In genomic region chr11:47658135-47658534, GRCm38 (mm10) we compare ENCODE assay signal across 9 mouse cellular contexts.
DNase-seq lines count a peak whose midpoint lies in the region; ATAC-seq and TF ChIP-seq lines count a peak whose summit lies in the region.
"Had no signal": no experiment of that assay in that cellular context is flagged by ENCODE, and none has a peak within 500 bp of the region (broad histone marks: within the 10 kb centered on the region; RNA-seq: fewer than 3 reads in every experiment).

No protein-coding gene starts in this region.

- ATAC-seq in forebrain, postnatal 0 days, result no peak
- no peak for ATAC-seq in forebrain, embryonic 13.5 days
- no peak for ATAC-seq in midbrain, embryonic 16.5 days
- ATAC-seq in megakaryocyte-erythroid progenitor cell, adult 5-6 weeks (replicated peaks; ENCODE audit: low FRiP score, low TSS enrichment, poor library complexity, severe bottlenecking), result 0 out of 2 replicates have a peak, but pooled peaks have one; percentile 55

- WGBS in forebrain, postnatal 0 days, result 2% methylated on average over 1 of the region's 1 CpGs
- WGBS in forebrain, embryonic 13.5 days, result 0% methylated on average over 1 of the region's 1 CpGs
- WGBS in midbrain, embryonic 10.5 days, result 4% methylated on average over 1 of the region's 1 CpGs
- 3% methylated on average over 1 of the region's 1 CpGs for WGBS in midbrain, embryonic 16.5 days
- 4% methylated on average over 1 of the region's 1 CpGs for WGBS in embryonic facial prominence, embryonic 10.5 days

- H3K9ac ChIP-seq in forebrain, postnatal 0 days, result no peak overlapping the region
- no peak overlapping the region for H3K9ac ChIP-seq in forebrain, embryonic 13.5 days
- H3K9ac ChIP-seq in midbrain, embryonic 16.5 days (ENCODE audit: low read depth, low read length), result no peak overlapping the region
- H3K9ac ChIP-seq: limb, embryonic 12.5 days had no signal

- H3K4me1 ChIP-seq in forebrain, postnatal 0 days (ENCODE audit: insufficient read depth), result no peaks in the 10 kb centered on the region
- H3K4me1 ChIP-seq in forebrain, embryonic 13.5 days, result no peaks in the 10 kb centered on the region
- H3K4me1 ChIP-seq in midbrain, embryonic 10.5 days, result peaks cover 4% of the 10 kb centered on the region; the same call in 1 of the 2 replicates
- H3K4me1 ChIP-seq in midbrain, embryonic 16.5 days (ENCODE audit: control insufficient read depth, insufficient read depth, low read length), result no peaks in the 10 kb centered on the region
- no peaks in the 10 kb centered on the region for H3K4me1 ChIP-seq in embryonic facial prominence, embryonic 10.5 days
- H3K4me1 ChIP-seq: limb, embryonic 12.5 days had no signal

- no peaks in the 10 kb centered on the region for H3K9me3 ChIP-seq in forebrain, postnatal 0 days (ENCODE audit: low read length)
- H3K9me3 ChIP-seq in forebrain, embryonic 13.5 days (replicated peaks), result no peaks in the 10 kb centered on the region
- H3K9me3 ChIP-seq in midbrain, embryonic 10.5 days (replicated peaks), result no peaks in the 10 kb centered on the region
- H3K9me3 ChIP-seq in midbrain, embryonic 16.5 days (replicated peaks; ENCODE audit: control insufficient read depth, low read length, poor library complexity, severe bottlenecking), result no peaks in the 10 kb centered on the region
- H3K9me3 ChIP-seq in embryonic facial prominence, embryonic 10.5 days, result no peaks in the 10 kb centered on the region
- H3K9me3 ChIP-seq: limb, embryonic 12.5 days had no signal

- peak; percentile 59 for TF ChIP-seq CTCF in forebrain, postnatal 0 days (IDR thresholded peaks at IDR 0.05; ENCODE audit: low read depth)

- no peaks in the 10 kb centered on the region for H3K36me3 ChIP-seq in forebrain, postnatal 0 days (ENCODE audit: insufficient read depth)
- no peaks in the 10 kb centered on the region for H3K36me3 ChIP-seq in forebrain, embryonic 13.5 days (ENCODE audit: poor library complexity, severe bottlenecking)
- H3K36me3 ChIP-seq in midbrain, embryonic 10.5 days, result no peaks in the 10 kb centered on the region
- no peaks in the 10 kb centered on the region for H3K36me3 ChIP-seq in midbrain, embryonic 16.5 days (ENCODE audit: control insufficient read depth, insufficient read depth, low read length)
- no peaks in the 10 kb centered on the region for H3K36me3 ChIP-seq in embryonic facial prominence, embryonic 10.5 days (replicated peaks)
- H3K36me3 ChIP-seq: limb, embryonic 12.5 days had no signal

- H3K4me2 ChIP-seq in forebrain, postnatal 0 days (ENCODE audit: low read depth), result no peak overlapping the region
- no peak overlapping the region for H3K4me2 ChIP-seq in forebrain, embryonic 13.5 days
- H3K4me2 ChIP-seq in midbrain, embryonic 16.5 days (ENCODE audit: low read length), result no peak overlapping the region
- H3K4me2 ChIP-seq: limb, embryonic 12.5 days had no signal

- no peak overlapping the region for H3K4me3 ChIP-seq in forebrain, postnatal 0 days (ENCODE audit: low read depth, low read length)
- H3K4me3 ChIP-seq in forebrain, embryonic 13.5 days, result no peak overlapping the region
- H3K4me3 ChIP-seq in midbrain, embryonic 10.5 days, result no peak overlapping the region
- no peak overlapping the region for H3K4me3 ChIP-seq in midbrain, embryonic 16.5 days (ENCODE audit: low read depth, low read length)
- no peak overlapping the region for H3K4me3 ChIP-seq in embryonic facial prominence, embryonic 10.5 days
- H3K4me3 ChIP-seq: limb, embryonic 12.5 days had no signal

- DNase-seq in forebrain, postnatal 0 days, result peak; percentile 36
- DNase-seq in midbrain, embryonic 10.5 days (ENCODE audit: low spot score), result peak; percentile 53
- peak; percentile 31 for DNase-seq in adipocyte (ENCODE audit: low spot score)
- peak; percentile 60 for DNase-seq in embryonic facial prominence, embryonic 10.5 days (ENCODE audit: low spot score)
- DNase-seq in layer of hippocampus, adult 8-10 months (ENCODE audit: low spot score in 2 of 2), result no peak

- H3K27me3 ChIP-seq in forebrain, postnatal 0 days (ENCODE audit: insufficient read depth, low read length), result no peaks in the 10 kb centered on the region
- no peaks in the 10 kb centered on the region for H3K27me3 ChIP-seq in forebrain, embryonic 13.5 days
- no peaks in the 10 kb centered on the region for H3K27me3 ChIP-seq in midbrain, embryonic 10.5 days (ENCODE audit: low read depth, poor library complexity, severe bottlenecking)
- H3K27me3 ChIP-seq in midbrain, embryonic 16.5 days (ENCODE audit: control insufficient read depth, insufficient read depth, low read depth, low read length), result no peaks in the 10 kb centered on the region
- H3K27me3 ChIP-seq in embryonic facial prominence, embryonic 10.5 days (replicated peaks; ENCODE audit: low read depth, poor library complexity, severe bottlenecking), result no peaks in the 10 kb centered on the region
- H3K27me3 ChIP-seq: limb, embryonic 12.5 days had no signal

- H3K27ac ChIP-seq in forebrain, postnatal 0 days (ENCODE audit: low read depth, low read length), result no peak overlapping the region
- H3K27ac ChIP-seq in forebrain, embryonic 13.5 days, result no peak overlapping the region
- H3K27ac ChIP-seq in midbrain, embryonic 10.5 days (replicated peaks), result no peak overlapping the region
- no peak overlapping the region for H3K27ac ChIP-seq in midbrain, embryonic 16.5 days (ENCODE audit: low read length)
- no peak overlapping the region for H3K27ac ChIP-seq in embryonic facial prominence, embryonic 10.5 days (replicated peaks)
- H3K27ac ChIP-seq: limb, embryonic 12.5 days had no signal

Comparison
In these comparisons a context has a peak if more than half of its experiments do, and no peak if none do; other contexts are left out.
1. DNase-seq: peak in forebrain, postnatal 0 days (single experiment), midbrain, embryonic 10.5 days (single experiment), adipocyte (single experiment) and embryonic facial prominence, embryonic 10.5 days (single experiment); none in layer of hippocampus, adult 8-10 months (0 of 2).